Mouse (Mus musculus) heart, postnatal 10 days (tissue): ENCODE measurements around the gene Olfr64. TPM values are rescaled to one million over a fixed set of nuclear protein-coding genes. Genes with fewer than 3 reads are reported as not detected.

Experiments
- DNase-seq, 2 experiments: peaks; one replicate each; pipeline ENCODE4 v3.0.0; 2021
- intact Hi-C: fragments of 180-260 bp; cut with DNase I; formaldehyde crosslinking; loops from one replicate; pipeline ENCODE4 v1.15.1; 2025
- total RNA-seq, 2 experiments: library from RNA; stranded (reverse); gene quantifications; 2 replicates each; pipeline ENCODE4 v1.2.3; 2021

Olfr64 gene
- total RNA-seq, 2 experiments from 2014 or later: not detected

GRCm38 (mm10) chr7:103840268-103840667, 54.0 kb downstream of the Olfr64 start, which contains the start of gene Hbb-bh2:
Gene Hbb-bh2 (minus strand): TSS chr7:103840520.
- DNase-seq: no peak
- intact Hi-C loops: no loop called here

Other genes with a start within 250 kb of the Olfr64 start
- not detected for gene Olfr623, start 230.8 kb downstream of the Olfr64 start, total RNA-seq
- not detected for gene Olfr624, start 223.3 kb downstream of the Olfr64 start, total RNA-seq
- not detected for gene Olfr625-ps1, start 211.8 kb downstream of the Olfr64 start, total RNA-seq
- not detected for gene Olfr243, start 179.8 kb downstream of the Olfr64 start, total RNA-seq
- gene Olfr628, start 164.1 kb downstream of the Olfr64 start, total RNA-seq: not detected
- gene Olfr629, start 149.5 kb downstream of the Olfr64 start, total RNA-seq: not detected
- gene Olfr630, start 137.2 kb downstream of the Olfr64 start, total RNA-seq: not detected
- not detected for gene Olfr69, start 122.9 kb downstream of the Olfr64 start, total RNA-seq
- not detected for gene Olfr68, start 114.8 kb downstream of the Olfr64 start, total RNA-seq
- not detected for gene Olfr67, start 102.7 kb downstream of the Olfr64 start, total RNA-seq
- gene Hbb-bt, start 80.5 kb downstream of the Olfr64 start, total RNA-seq: 1,000 to 10,000 TPM in 1 of 2 experiments, 100 to 1,000 TPM in 1; 560 to 1,219 TPM
- gene Hbb-bs, start 66.4 kb downstream of the Olfr64 start, total RNA-seq: 1,000 to 10,000 TPM; 4,406 to 9,811 TPM
- gene Hbb-bh2, start 54.0 kb downstream of the Olfr64 start, total RNA-seq: not detected
- gene Hbb-bh1, start 51.3 kb downstream of the Olfr64 start, total RNA-seq: not detected
- not detected for gene Hbb-y, start 41.3 kb downstream of the Olfr64 start, total RNA-seq
- gene Olfr66, start 8.2 kb downstream of the Olfr64 start, total RNA-seq: not detected
- not detected for gene Olfr65, start 9.0 kb upstream of the Olfr64 start, total RNA-seq
- not detected for gene Olfr631, start 34.3 kb upstream of the Olfr64 start, total RNA-seq
- not detected for gene Olfr632, start 39.9 kb upstream of the Olfr64 start, total RNA-seq
- gene Olfr633, start 50.0 kb upstream of the Olfr64 start, total RNA-seq: not detected
- gene Olfr635, start 76.7 kb upstream of the Olfr64 start, total RNA-seq: not detected
- not detected for gene Olfr638, start 104.3 kb upstream of the Olfr64 start, total RNA-seq
- not detected for gene Olfr639, start 122.8 kb upstream of the Olfr64 start, total RNA-seq
- not detected for gene Olfr640, start 131.1 kb upstream of the Olfr64 start, total RNA-seq
- not detected for gene Olfr641, start 141.0 kb upstream of the Olfr64 start, total RNA-seq
- gene Olfr642, start 158.2 kb upstream of the Olfr64 start, total RNA-seq: not detected
- gene 4930516K23Rik, start 167.0 kb upstream of the Olfr64 start, total RNA-seq: not detected
- not detected for gene Olfr644, start 177.4 kb upstream of the Olfr64 start, total RNA-seq
- gene Olfr645, start 191.0 kb upstream of the Olfr64 start, total RNA-seq: not detected
- gene Olfr646, start 210.4 kb upstream of the Olfr64 start, total RNA-seq: not detected
- gene Ubqln5, start 235.3 kb upstream of the Olfr64 start, total RNA-seq: not detected
- not detected for gene Olfr643, start 242.9 kb upstream of the Olfr64 start, total RNA-seq
- gene Ubqln3, start 248.8 kb upstream of the Olfr64 start, total RNA-seq: not detected